Mouse (Mus musculus): Measurements from ENCODE around the gene Cd63. TPM values are rescaled to one million over a fixed set of nuclear protein-coding genes. Genes with fewer than 3 reads are reported as not detected.

Cd63 gene
- polyA plus RNA-seq, 1 experiment: 130 TPM

DNA sequence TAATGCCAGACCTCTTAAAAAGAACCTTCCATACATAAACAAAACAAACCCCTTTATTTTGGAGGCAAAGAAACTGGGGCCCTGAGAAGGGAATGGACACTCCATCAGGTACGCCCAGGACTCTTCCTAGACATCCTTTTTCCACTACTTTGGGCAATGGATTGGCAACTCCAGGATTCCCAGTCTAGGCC is 21.9 kb downstream of the Cd63 start, which contains the start of gene Rdh5:
Gene Rdh5 (minus strand): TSS at position 67 of the 191 bp plus-strand sequence.
- Histone ChIP-seq H3K4me1 (ENCODE audit: control insufficient read depth, insufficient read depth, low read length) (peaks cover 3% of the 10 kb centered on the region), H3K36me3 (ENCODE audit: control insufficient read depth, insufficient read depth, low read length, poor library complexity, severe bottlenecking) (no peaks in the 10 kb centered on the region)
- TF ChIP-seq POLR2A (IDR thresholded peaks at IDR 0.05; ENCODE audit: insufficient read depth, low read length): no peak
- TF ChIP-seq CTCF (IDR thresholded peaks at IDR 0.05; ENCODE audit: low read depth, low read length): no peak
- TF ChIP-seq EP300 (IDR thresholded peaks at IDR 0.05; ENCODE audit: insufficient read depth, low read depth, low read length): no peak

DNA sequence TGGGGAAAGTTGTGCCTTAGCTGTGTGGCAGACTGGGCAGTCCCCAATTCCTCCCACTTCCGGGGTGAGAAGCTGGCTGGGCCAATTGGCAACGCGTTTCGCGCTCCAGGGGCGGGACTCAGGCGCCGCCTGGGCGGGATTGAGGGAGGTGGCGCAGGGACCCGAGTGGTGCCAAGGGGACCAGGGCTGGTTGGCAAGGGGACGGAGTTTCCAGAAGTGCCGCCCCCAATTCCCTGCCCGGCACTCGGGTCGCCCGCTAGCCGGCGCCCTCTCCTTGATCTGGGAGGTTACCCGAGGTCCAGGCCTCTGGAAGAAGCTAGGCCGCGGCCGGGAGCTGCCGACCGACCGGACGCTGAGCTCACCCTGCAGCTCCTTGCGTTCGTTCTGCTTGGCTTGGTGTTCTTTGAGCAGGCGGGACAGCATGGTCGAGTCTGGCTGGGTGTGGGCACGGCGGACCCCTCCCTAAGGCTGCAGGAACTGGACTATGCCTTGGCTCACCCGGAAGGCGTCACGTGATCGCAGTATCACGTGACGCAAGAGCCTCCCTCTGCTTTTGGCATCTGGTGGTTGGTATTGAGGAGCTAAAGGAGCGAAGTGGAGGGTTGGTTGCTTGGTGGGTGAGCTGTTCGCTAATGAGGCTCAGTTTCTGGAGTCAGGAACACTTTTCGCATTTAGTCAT is 22.4 kb downstream of the Cd63 start:
- no peaks in the 10 kb centered on the region for H3K9me3 ChIP-seq (replicated peaks; ENCODE audit: control insufficient read depth, insufficient read depth, low read length, poor library complexity, severe bottlenecking)
- peaks cover 3% of the 10 kb centered on the region for H3K4me1 ChIP-seq (ENCODE audit: control insufficient read depth, insufficient read depth, low read length)
- TF ChIP-seq CTCF (IDR thresholded peaks at IDR 0.05; ENCODE audit: low read depth, low read length) (no peak), POLR2A (IDR thresholded peaks at IDR 0.05; ENCODE audit: insufficient read depth, low read length) (peak; percentile 6), EP300 (IDR thresholded peaks at IDR 0.05; ENCODE audit: insufficient read depth, low read depth, low read length) (0 out of 2 replicates have a peak, but pooled peaks have one; percentile 4)

More for the DNA sequence above, 21.9 kb downstream of the Cd63 start, which contains the start of gene Rdh5:
- no peak within 1 kb of the TSS for H3K27ac ChIP-seq (ENCODE audit: insufficient read depth, low read length)
- H3K27me3 ChIP-seq (ENCODE audit: control insufficient read depth, insufficient read depth, low read length, poor library complexity, severe bottlenecking): no peaks in the 10 kb centered on the region
- peak within 1 kb of the TSS; percentile 50 for H3K9ac ChIP-seq (ENCODE audit: low read depth, poor library complexity, severe bottlenecking)
- H3K4me3 ChIP-seq (ENCODE audit: low read depth, low read length): peak within 1 kb of the TSS; percentile 74
- H3K9me3 ChIP-seq (replicated peaks; ENCODE audit: control insufficient read depth, insufficient read depth, low read length, poor library complexity, severe bottlenecking): no peaks in the 10 kb centered on the region

DNA sequence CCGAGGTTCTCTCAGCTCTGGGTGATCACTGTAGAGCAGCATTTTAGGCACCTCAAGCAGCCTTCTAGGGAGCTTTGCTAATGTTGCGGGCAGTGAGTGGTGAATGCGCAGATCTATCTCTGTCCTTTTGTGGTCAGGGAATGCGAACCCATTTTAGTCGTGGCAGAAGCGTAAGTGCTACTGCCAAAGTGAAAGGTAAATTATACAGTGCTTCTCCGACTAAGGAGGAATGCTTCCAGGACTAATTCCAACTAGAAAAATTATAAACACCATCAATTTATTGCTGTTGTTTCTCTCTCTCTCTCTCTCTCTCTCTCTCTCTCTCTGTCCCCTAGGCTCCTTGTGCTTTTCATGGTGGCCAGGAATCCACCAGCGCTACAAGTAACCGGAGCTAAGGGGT is 23.1 kb downstream of the Cd63 start, which contains the start of gene Bloc1s1:
Gene Bloc1s1 (minus strand): TSS at position 101 of the 400 bp plus-strand sequence.
- Histone ChIP-seq H3K36me3 (ENCODE audit: control insufficient read depth, insufficient read depth, low read length, poor library complexity, severe bottlenecking) (no peaks in the 10 kb centered on the region), H3K27me3 (ENCODE audit: control insufficient read depth, insufficient read depth, low read length, poor library complexity, severe bottlenecking) (no peaks in the 10 kb centered on the region), H3K9ac (ENCODE audit: low read depth, poor library complexity, severe bottlenecking) (peak within 1 kb of the TSS; percentile 50), H3K4me3 (ENCODE audit: low read depth, low read length) (peak within 1 kb of the TSS; percentile 74), H3K4me1 (ENCODE audit: control insufficient read depth, insufficient read depth, low read length) (peaks cover 3% of the 10 kb centered on the region), H3K9me3 (replicated peaks; ENCODE audit: control insufficient read depth, insufficient read depth, low read length, poor library complexity, severe bottlenecking) (no peaks in the 10 kb centered on the region), H3K27ac (ENCODE audit: insufficient read depth, low read length) (no peak within 1 kb of the TSS)
- TF ChIP-seq POLR2A (IDR thresholded peaks at IDR 0.05; ENCODE audit: insufficient read depth, low read length) (no peak), CTCF (IDR thresholded peaks at IDR 0.05; ENCODE audit: low read depth, low read length) (no peak), EP300 (IDR thresholded peaks at IDR 0.05; ENCODE audit: insufficient read depth, low read depth, low read length) (no peak)

More for the DNA sequence above, 22.4 kb downstream of the Cd63 start:
- Histone ChIP-seq H3K4me3 (ENCODE audit: low read depth, low read length) (peak overlapping the region; percentile 74), H3K9ac (ENCODE audit: low read depth, poor library complexity, severe bottlenecking) (peak overlapping the region; percentile 50), H3K36me3 (ENCODE audit: control insufficient read depth, insufficient read depth, low read length, poor library complexity, severe bottlenecking) (no peaks in the 10 kb centered on the region), H3K27ac (ENCODE audit: insufficient read depth, low read length) (no peak overlapping the region), H3K27me3 (ENCODE audit: control insufficient read depth, insufficient read depth, low read length, poor library complexity, severe bottlenecking) (no peaks in the 10 kb centered on the region)

DNA sequence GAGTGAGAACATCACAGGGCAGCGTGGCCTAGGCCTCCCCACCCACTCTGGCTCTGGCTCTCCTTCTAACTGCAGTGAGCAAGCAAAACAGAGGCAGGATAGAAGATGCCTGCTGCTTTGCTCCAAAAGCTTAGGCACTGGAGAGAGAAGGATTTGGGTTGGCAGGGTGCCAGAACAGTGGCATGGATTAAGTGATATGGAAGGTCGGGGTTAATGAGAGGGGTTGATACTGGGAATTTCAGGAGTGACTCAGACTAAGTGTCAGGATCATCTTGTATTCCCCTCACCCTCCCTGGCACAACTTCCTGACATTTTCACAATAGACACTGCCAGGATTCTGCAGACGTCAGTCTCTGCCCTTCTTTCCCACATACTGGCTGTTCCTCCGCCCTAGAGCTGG is 27.6 kb downstream of the Cd63 start:
- peaks cover 2% of the 10 kb centered on the region for H3K4me1 ChIP-seq (ENCODE audit: control insufficient read depth, insufficient read depth, low read length)
- no peaks in the 10 kb centered on the region for H3K9me3 ChIP-seq (replicated peaks; ENCODE audit: control insufficient read depth, insufficient read depth, low read length, poor library complexity, severe bottlenecking)
- H3K27me3 ChIP-seq (ENCODE audit: control insufficient read depth, insufficient read depth, low read length, poor library complexity, severe bottlenecking): no peaks in the 10 kb centered on the region
- no peak overlapping the region for H3K27ac ChIP-seq (ENCODE audit: insufficient read depth, low read length)
- no peaks in the 10 kb centered on the region for H3K36me3 ChIP-seq (ENCODE audit: control insufficient read depth, insufficient read depth, low read length, poor library complexity, severe bottlenecking)
- TF ChIP-seq CTCF (IDR thresholded peaks at IDR 0.05; ENCODE audit: low read depth, low read length): no peak
- TF ChIP-seq POLR2A (IDR thresholded peaks at IDR 0.05; ENCODE audit: insufficient read depth, low read length): no peak
- TF ChIP-seq EP300 (IDR thresholded peaks at IDR 0.05; ENCODE audit: insufficient read depth, low read depth, low read length): no peak
- no peak overlapping the region for H3K4me3 ChIP-seq (ENCODE audit: low read depth, low read length)
- H3K9ac ChIP-seq (ENCODE audit: low read depth, poor library complexity, severe bottlenecking): no peak overlapping the region

DNA sequence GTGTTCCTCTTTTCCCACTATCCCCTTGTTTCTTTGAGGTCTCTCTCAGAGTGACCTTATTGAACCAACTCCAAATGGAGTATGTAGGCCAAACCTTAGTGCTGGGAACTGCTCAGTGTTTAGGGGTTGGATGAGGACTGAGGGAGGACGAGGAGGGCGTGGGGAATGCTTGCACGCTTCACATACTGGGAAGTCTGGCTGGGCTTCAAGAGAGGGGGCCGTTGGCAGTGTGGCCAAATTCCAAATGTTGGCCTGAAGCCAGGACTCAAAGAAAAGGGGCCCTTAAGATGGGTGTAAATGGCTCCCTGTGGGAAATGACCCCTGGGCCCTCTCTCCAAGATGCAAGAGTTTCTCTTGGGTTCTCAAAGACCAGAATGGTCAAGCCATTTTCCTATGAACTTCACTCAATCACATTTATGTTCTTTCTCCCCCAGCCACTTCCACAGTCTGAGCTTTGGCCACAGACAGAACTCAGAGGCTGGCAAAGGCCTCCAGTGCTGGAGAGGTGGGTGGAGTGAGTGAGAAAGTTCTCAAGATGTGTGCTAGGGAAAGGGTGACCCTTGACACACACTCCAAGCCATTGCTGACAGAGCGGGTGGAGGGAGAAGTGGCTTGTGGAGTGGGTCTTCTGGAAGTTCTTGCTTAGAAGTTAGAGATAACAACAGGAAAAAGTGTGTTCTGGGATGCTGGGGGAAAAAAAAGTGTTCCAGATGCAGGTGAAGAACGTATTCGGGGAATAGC is 29.0 kb downstream of the Cd63 start:
- Histone ChIP-seq H3K27me3 (ENCODE audit: control insufficient read depth, insufficient read depth, low read length, poor library complexity, severe bottlenecking) (no peaks in the 10 kb centered on the region), H3K9me3 (replicated peaks; ENCODE audit: control insufficient read depth, insufficient read depth, low read length, poor library complexity, severe bottlenecking) (no peaks in the 10 kb centered on the region), H3K36me3 (ENCODE audit: control insufficient read depth, insufficient read depth, low read length, poor library complexity, severe bottlenecking) (no peaks in the 10 kb centered on the region), H3K4me3 (ENCODE audit: low read depth, low read length) (no peak overlapping the region), H3K9ac (ENCODE audit: low read depth, poor library complexity, severe bottlenecking) (no peak overlapping the region), H3K4me1 (ENCODE audit: control insufficient read depth, insufficient read depth, low read length) (peaks cover 3% of the 10 kb centered on the region), H3K27ac (ENCODE audit: insufficient read depth, low read length) (no peak overlapping the region)
- TF ChIP-seq POLR2A (IDR thresholded peaks at IDR 0.05; ENCODE audit: insufficient read depth, low read length): no peak
- TF ChIP-seq CTCF (IDR thresholded peaks at IDR 0.05; ENCODE audit: low read depth, low read length): no peak
- no peak for TF ChIP-seq EP300 (IDR thresholded peaks at IDR 0.05; ENCODE audit: insufficient read depth, low read depth, low read length)

DNA sequence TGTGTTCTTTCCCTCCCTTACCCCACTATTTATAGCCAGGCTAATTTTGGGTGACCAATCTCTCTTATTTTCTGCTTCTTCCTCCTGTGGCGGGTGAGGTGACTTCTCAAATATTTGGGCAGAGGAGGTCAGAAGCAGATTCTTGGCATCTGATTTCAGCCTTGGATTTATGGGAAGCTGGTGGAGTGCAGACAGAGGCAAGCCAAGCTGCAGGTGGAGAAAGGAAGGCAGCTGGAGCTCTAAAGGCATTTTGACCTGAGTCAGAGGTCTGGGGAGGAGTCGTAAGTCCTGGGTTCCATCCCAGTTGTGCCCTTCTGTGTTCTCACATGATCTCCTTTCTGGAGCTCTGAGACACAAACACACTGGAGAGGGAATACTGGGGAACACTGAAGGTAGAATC is 30.7 kb downstream of the Cd63 start:
- H3K9me3 ChIP-seq (replicated peaks; ENCODE audit: control insufficient read depth, insufficient read depth, low read length, poor library complexity, severe bottlenecking): no peaks in the 10 kb centered on the region
- no peaks in the 10 kb centered on the region for H3K36me3 ChIP-seq (ENCODE audit: control insufficient read depth, insufficient read depth, low read length, poor library complexity, severe bottlenecking)
- no peak overlapping the region for H3K27ac ChIP-seq (ENCODE audit: insufficient read depth, low read length)
- no peak overlapping the region for H3K9ac ChIP-seq (ENCODE audit: low read depth, poor library complexity, severe bottlenecking)
- H3K4me1 ChIP-seq (ENCODE audit: control insufficient read depth, insufficient read depth, low read length): peaks cover 3% of the 10 kb centered on the region
- no peak for TF ChIP-seq CTCF (IDR thresholded peaks at IDR 0.05; ENCODE audit: low read depth, low read length)
- no peak for TF ChIP-seq POLR2A (IDR thresholded peaks at IDR 0.05; ENCODE audit: insufficient read depth, low read length)
- no peak for TF ChIP-seq EP300 (IDR thresholded peaks at IDR 0.05; ENCODE audit: insufficient read depth, low read depth, low read length)
- no peaks in the 10 kb centered on the region for H3K27me3 ChIP-seq (ENCODE audit: control insufficient read depth, insufficient read depth, low read length, poor library complexity, severe bottlenecking)
- no peak overlapping the region for H3K4me3 ChIP-seq (ENCODE audit: low read depth, low read length)

Measured in ES-Bruce4 (cell line).